Mouse (Mus musculus) lung, embryonic 16.5 days (tissue): ENCODE results near the gene Zfp866. TPM values are rescaled to one million over a fixed set of nuclear protein-coding genes. Genes with fewer than 3 reads are reported as not detected.

ENCODE experiments used
- ATAC-seq: fragments of 200-750 bp; cut with Nextera tagmentation; 2 replicates; pipeline ENCODE4 v1.8.0; 2017; ENCODE audit warnings: low read depth, mild to moderate bottlenecking, moderate library complexity
- H3K27ac ChIP-seq: fragments of 300-500 bp; sonication (generic); 2 replicates; pipeline ENCODE4 v1.5.1; 2014; ENCODE audit warnings: mild to moderate bottlenecking, control low read depth, low read length
- H3K27me3 ChIP-seq: fragments of 300-500 bp; sonication (generic); 2 replicates; pipeline ENCODE4 v1.6.1; 2014; ENCODE audit warnings: low read depth, low read length, mixed read lengths; ENCODE audit not compliant: control insufficient read depth, insufficient read depth
- H3K36me3 ChIP-seq: fragments of 300-500 bp; sonication (generic); 2 replicates; pipeline ENCODE4 v1.6.1; 2014; ENCODE audit warnings: low read length; ENCODE audit not compliant: control insufficient read depth, insufficient read depth
- H3K4me1 ChIP-seq: fragments of 300-500 bp; sonication (generic); replicated peaks from 2 replicates; pipeline ENCODE4 v1.6.1; 2014; ENCODE audit warnings: low read length, mixed read lengths; ENCODE audit not compliant: control insufficient read depth, insufficient read depth
- H3K4me2 ChIP-seq: fragments of 300-500 bp; sonication (generic); 2 replicates; pipeline ENCODE4 v1.6.1; 2014; ENCODE audit warnings: low read depth, low read length, control low read depth
- H3K4me3 ChIP-seq: fragments of 300-500 bp; sonication (generic); 2 replicates; pipeline ENCODE4 v1.5.1; 2014; ENCODE audit warnings: mild to moderate bottlenecking, low read length, control low read depth
- H3K9ac ChIP-seq: fragments of 300-500 bp; sonication (generic); 2 replicates; pipeline ENCODE4 v1.6.1; 2014; ENCODE audit warnings: low read length, control low read depth
- H3K9me3 ChIP-seq: fragments of 300-500 bp; sonication (generic); 2 replicates; pipeline ENCODE4 v1.6.1; 2016; ENCODE audit warnings: low read length; ENCODE audit not compliant: control insufficient read depth
- WGBS: fragments of 180-500 bp; shearing (Covaris S2); extraction: QIAGEN DNeasy Blood & Tissue Kit; methylation state at CpG from one replicate; pipeline ENCODE4 v1.1.7; 2014; 5-methylcytosine and 5-hydroxymethylcytosine counted together
- polyA plus RNA-seq: library from polyadenylated mRNA; unstranded; fragments of >200 nt; fragmentation: Nextera tagmentation; extraction: Ambion mirVana; gene quantifications from 2 replicates; pipeline ENCODE4 v1.2.1, GENCODE M21; 2015

Zfp866 gene
- polyA plus RNA-seq, 1 experiment from 2014 or later, result 26.7 TPM

GRCm38 (mm10) chr8:69761814-69762445 lies 29.0 kb downstream of the Zfp866 start:
- H3K27me3 ChIP-seq, result no peaks in the 10 kb centered on the region
- no peak overlapping the region for H3K9ac ChIP-seq
- peaks cover 10% of the 10 kb centered on the region for H3K9me3 ChIP-seq
- H3K27ac ChIP-seq, result no peak overlapping the region
- no peak overlapping the region for H3K4me3 ChIP-seq
- no peak for ATAC-seq
- no peak overlapping the region for H3K4me2 ChIP-seq
- H3K4me1 ChIP-seq, result no peaks in the 10 kb centered on the region
- WGBS, result 90% methylated on average over 4 of the region's 4 CpGs
- peaks cover 43% of the 10 kb centered on the region for H3K36me3 ChIP-seq

GRCm38 (mm10) chr8:69758316-69758715 lies 32.7 kb downstream of the Zfp866 start:
- WGBS, result 95% methylated on average over 5 of the region's 5 CpGs
- Histone ChIP-seq H3K27me3 (no peaks in the 10 kb centered on the region), H3K4me3 (no peak overlapping the region), H3K36me3 (peaks cover 14% of the 10 kb centered on the region), H3K4me2 (no peak overlapping the region), H3K9ac (no peak overlapping the region), H3K9me3 (no peaks in the 10 kb centered on the region), H3K4me1 (no peaks in the 10 kb centered on the region), H3K27ac (no peak overlapping the region)
- ATAC-seq, result no peak

- no peak for ATAC-seq
- no peaks in the 10 kb centered on the region for H3K27me3 ChIP-seq
- no peak overlapping the region for H3K9ac ChIP-seq
- H3K4me2 ChIP-seq, result no peak overlapping the region
- WGBS, result 80% methylated on average over 2 of the region's 2 CpGs
- no peak overlapping the region for H3K27ac ChIP-seq
- peaks cover 5% of the 10 kb centered on the region; the same call in 1 of the 2 replicates for H3K36me3 ChIP-seq
- no peaks in the 10 kb centered on the region for H3K9me3 ChIP-seq
- H3K4me3 ChIP-seq, result no peak overlapping the region
- peaks cover 9% of the 10 kb centered on the region for H3K4me1 ChIP-seq
These were observed 38.5 kb downstream of the Zfp866 start for GRCm38 (mm10) chr8:69752437-69752836.

DNA sequence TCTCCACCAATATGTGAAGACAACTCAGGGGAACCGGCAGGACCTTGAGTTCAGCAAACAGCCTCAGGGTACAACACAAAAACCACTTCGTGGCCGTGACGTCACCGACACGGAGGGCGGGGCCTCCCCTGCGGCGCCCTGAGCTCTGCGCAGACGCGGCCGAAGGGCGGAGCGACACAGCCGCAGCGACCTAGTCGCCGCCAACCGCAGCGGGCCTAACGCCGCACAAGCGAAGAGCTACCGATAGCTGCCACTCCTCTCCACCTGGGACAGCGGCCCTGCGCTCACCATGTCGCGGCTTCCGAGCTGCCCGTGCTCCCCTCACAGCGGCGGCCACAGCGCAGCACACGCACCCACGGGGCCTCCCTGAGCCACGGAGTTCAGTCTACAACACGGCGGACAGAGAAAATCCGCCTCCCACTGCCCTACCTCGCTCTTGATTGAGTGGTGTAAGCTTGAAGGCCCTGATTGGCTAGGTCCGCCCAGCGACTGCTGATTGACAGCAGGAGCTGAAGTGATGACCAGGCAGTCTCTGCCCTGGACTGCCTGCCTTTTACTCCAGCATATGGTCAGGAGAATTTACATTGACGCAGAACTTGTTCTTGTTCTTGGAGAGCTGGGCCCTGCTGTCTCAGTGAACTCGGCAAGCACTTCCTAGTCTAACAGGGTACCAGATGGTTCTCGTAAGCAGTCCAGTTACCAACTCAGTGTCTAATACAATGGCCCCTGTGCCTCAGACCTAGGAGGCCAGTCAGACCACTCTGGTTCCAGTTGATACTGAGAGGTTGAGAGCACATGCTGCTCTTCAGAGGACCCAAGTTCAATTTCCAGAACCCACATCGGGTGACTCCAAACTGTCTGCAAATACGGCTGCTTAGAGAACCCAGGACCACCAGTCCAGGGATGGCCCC lies 41.2 kb downstream of the Zfp866 start, which contains the start of gene Zfp963:
Zfp963 (minus strand) TSS at position 427 of the 911 bp plus-strand sequence.
- peak; percentile 99 for ATAC-seq
- Histone ChIP-seq H3K4me2 (peak within 1 kb of the TSS; percentile 49), H3K27me3 (no peaks in the 10 kb centered on the region), H3K27ac (peak within 1 kb of the TSS; percentile 98), H3K9ac (peak within 1 kb of the TSS; percentile 87), H3K9me3 (no peaks in the 10 kb centered on the region), H3K36me3 (0 out of 2 replicates have a peak, but pooled peaks cover 2% of the 10 kb centered on the region), H3K4me3 (peak within 1 kb of the TSS; percentile 60), H3K4me1 (peaks cover 9% of the 10 kb centered on the region)
- WGBS, result 2% methylated on average over 48 of the region's 48 CpGs

- ATAC-seq, result no peak
- no peaks in the 10 kb centered on the region for H3K27me3 ChIP-seq
- WGBS, result 65% methylated on average over 2 of the region's 2 CpGs
These were observed 49.7 kb downstream of the Zfp866 start for GRCm38 (mm10) chr8:69741231-69741630.

DNA sequence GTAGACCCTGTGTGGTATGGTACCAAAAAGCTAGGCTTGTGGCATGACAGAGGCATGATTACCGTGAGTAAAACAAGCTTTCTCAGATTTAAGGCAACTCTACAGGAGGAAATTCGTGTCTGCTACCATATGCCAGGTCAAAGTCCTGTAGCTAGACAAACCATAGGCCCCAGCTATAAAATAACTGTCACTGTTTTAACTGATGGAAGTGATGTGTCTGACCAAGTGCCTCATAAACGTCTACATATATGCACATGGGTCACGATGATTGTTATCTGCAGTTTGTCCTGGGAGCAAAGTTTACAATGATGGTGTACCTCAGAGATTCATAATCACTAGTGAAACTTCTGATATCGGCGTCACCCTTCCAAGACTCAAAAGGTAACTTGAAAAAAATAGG lies 50.2 kb downstream of the Zfp866 start:
- Histone ChIP-seq H3K4me2 (no peak overlapping the region), H3K4me3 (no peak overlapping the region), H3K27ac (no peak overlapping the region), H3K36me3 (peaks cover 14% of the 10 kb centered on the region), H3K9ac (no peak overlapping the region), H3K9me3 (no peaks in the 10 kb centered on the region), H3K27me3 (no peaks in the 10 kb centered on the region), H3K4me1 (no peaks in the 10 kb centered on the region)
- 82% methylated on average over 6 of the region's 6 CpGs for WGBS
- ATAC-seq, result no peak

More at GRCm38 (mm10) chr8:69741231-69741630, 49.7 kb downstream of the Zfp866 start:
- Histone ChIP-seq H3K36me3 (peaks cover 14% of the 10 kb centered on the region), H3K9ac (no peak overlapping the region), H3K4me2 (no peak overlapping the region), H3K4me1 (no peaks in the 10 kb centered on the region), H3K27ac (no peak overlapping the region), H3K4me3 (no peak overlapping the region), H3K9me3 (no peaks in the 10 kb centered on the region)

DNA sequence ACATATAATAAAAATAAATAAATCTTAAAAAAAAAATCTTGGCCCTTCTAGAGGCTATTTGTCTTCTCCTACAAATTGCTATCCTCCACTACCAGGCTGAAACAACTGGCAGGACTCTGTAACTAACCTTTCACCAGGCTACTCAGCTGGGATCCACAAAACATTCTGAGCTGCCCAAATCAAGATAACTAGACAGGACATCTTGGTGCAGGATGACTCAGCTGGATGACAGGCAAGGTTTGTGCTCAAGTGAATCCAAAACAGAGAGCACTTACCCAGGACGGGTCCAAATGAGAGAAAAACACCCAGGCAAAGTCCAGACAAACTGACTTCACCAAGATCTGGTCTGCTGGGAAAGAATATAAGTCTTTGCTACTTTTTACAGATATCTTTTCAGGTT lies 55.5 kb downstream of the Zfp866 start:
- Histone ChIP-seq H3K9ac (no peak overlapping the region), H3K4me1 (no peaks in the 10 kb centered on the region), H3K4me3 (no peak overlapping the region), H3K4me2 (no peak overlapping the region), H3K9me3 (no peaks in the 10 kb centered on the region), H3K27me3 (no peaks in the 10 kb centered on the region), H3K36me3 (no peaks in the 10 kb centered on the region), H3K27ac (no peak overlapping the region)
- 67% methylated on average over 1 of the region's 1 CpGs for WGBS
- ATAC-seq, result no peak

GRCm38 (mm10) chr8:69717232-69717580 lies 73.8 kb downstream of the Zfp866 start:
- no peaks in the 10 kb centered on the region for H3K36me3 ChIP-seq
- H3K4me3 ChIP-seq, result peak overlapping the region; percentile 36
- 0 out of 2 replicates have a peak overlapping the region, but pooled peaks have one; percentile 0 for H3K27ac ChIP-seq
- no peaks in the 10 kb centered on the region for H3K9me3 ChIP-seq
- H3K4me1 ChIP-seq, result peaks cover 7% of the 10 kb centered on the region
- H3K4me2 ChIP-seq, result peak overlapping the region; percentile 50
- H3K27me3 ChIP-seq, result no peaks in the 10 kb centered on the region
- 38% methylated on average over 5 of the region's 5 CpGs for WGBS
- ATAC-seq, result no peak; the same call in 1 of the 2 replicates
- H3K9ac ChIP-seq, result peak overlapping the region; percentile 17; the same call in 1 of the 2 replicates
